Mouse (Mus musculus): Measurements from ENCODE around the gene Trpc1. TPM values are rescaled to one million over a fixed set of nuclear protein-coding genes. Genes with fewer than 3 reads are reported as not detected.

Trpc1 gene
- polyA plus RNA-seq, 1 experiment from 2014 or later, result 1.2 TPM

DNA sequence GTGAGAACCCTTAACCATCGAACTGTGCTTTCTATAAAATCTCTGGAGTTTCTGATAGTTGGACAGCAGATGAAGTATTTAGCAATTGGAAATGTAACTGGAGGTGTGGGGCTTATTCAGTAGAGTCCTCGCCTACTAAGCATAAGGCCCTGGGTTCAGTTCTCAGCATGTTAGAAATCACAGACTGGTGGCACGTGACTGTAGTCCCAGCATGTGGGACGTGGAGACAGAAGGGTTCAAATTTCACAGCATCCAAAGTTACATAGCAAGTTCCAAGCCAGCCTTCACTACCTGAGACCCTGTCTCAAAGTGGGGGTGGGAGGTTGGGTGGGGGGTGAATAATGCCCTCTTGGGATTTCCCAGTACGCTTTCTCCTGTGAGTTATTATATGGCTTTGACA, 81.9 kb downstream of the Trpc1 start:
- no peaks in the 10 kb centered on the region for H3K9me3 ChIP-seq (ENCODE audit: control insufficient read depth, low read length)
- no peak overlapping the region for H3K4me2 ChIP-seq (replicated peaks; ENCODE audit: low read depth)
- no peak for TF ChIP-seq CTCF (IDR thresholded peaks at IDR 0.05; ENCODE audit: low read depth)
- no peak for DNase-seq (ENCODE audit: low spot score)
- WGBS, result 64% methylated on average over 5 of the region's 5 CpGs
- no peaks in the 10 kb centered on the region for H3K36me3 ChIP-seq (ENCODE audit: control insufficient read depth, insufficient read depth, low read length)
- no peak overlapping the region for H3K27ac ChIP-seq (replicated peaks)
- no peak overlapping the region for H3K4me3 ChIP-seq (ENCODE audit: low read depth, low read length)
- no peaks in the 10 kb centered on the region for H3K27me3 ChIP-seq (ENCODE audit: control insufficient read depth, insufficient read depth, low read length)
- no peak for ATAC-seq (ENCODE audit: low FRiP score, low TSS enrichment)
- H3K9ac ChIP-seq (ENCODE audit: low read length), result no peak overlapping the region
- H3K4me1 ChIP-seq (replicated peaks; ENCODE audit: control insufficient read depth, insufficient read depth), result no peaks in the 10 kb centered on the region

DNA sequence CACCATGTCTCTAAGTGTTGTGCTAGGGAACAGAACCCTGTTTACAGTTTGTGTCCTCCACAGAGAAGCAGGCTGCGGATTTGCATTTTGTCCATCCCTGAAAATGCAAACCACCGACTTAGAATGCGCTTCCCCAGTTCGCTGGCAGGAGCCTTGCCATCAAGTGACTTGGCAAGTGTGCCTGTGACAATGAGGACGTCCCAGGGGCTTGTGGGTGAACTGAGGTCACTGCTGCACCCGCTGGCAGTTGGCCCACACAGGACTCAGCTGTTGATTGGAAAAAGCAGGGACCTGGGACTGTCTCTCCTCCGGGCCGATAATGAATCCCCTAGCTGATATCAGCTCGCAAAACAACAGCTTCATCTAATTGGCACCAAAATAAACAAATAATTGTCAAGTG, 82.3 kb downstream of the Trpc1 start:
- Histone ChIP-seq H3K36me3 (ENCODE audit: control insufficient read depth, insufficient read depth, low read length) (no peaks in the 10 kb centered on the region), H3K9me3 (ENCODE audit: control insufficient read depth, low read length) (no peaks in the 10 kb centered on the region), H3K4me1 (replicated peaks; ENCODE audit: control insufficient read depth, insufficient read depth) (no peaks in the 10 kb centered on the region), H3K9ac (ENCODE audit: low read length) (no peak overlapping the region), H3K4me2 (replicated peaks; ENCODE audit: low read depth) (no peak overlapping the region), H3K27me3 (ENCODE audit: control insufficient read depth, insufficient read depth, low read length) (no peaks in the 10 kb centered on the region), H3K27ac (replicated peaks) (no peak overlapping the region), H3K4me3 (ENCODE audit: low read depth, low read length) (no peak overlapping the region)
- WGBS, result 57% methylated on average over 9 of the region's 9 CpGs
- DNase-seq (ENCODE audit: low spot score), result no peak
- TF ChIP-seq CTCF (IDR thresholded peaks at IDR 0.05; ENCODE audit: low read depth), result no peak
- TF ChIP-seq EP300 (optimal IDR thresholded peaks at IDR 0.05), result no peak
- no peak for ATAC-seq (ENCODE audit: low FRiP score, low TSS enrichment)

DNA sequence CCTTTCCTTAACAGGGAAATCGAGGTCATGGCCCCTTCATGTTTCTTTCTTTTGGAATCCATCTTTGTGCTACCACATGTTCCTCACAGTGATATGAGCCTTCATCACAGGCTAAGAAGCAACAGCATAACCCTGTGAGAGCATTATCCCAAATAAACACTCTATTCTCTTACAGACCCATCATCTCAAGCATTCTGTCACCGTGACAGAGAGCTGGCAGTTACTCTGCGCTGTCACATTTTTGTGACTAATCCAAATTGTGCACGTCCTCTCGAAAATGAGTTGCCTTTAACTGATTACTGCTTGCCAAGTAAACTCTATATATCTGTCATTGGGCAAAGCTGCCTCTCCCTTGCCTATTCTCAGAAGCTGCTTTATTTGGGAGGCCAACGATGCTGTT, 84.3 kb downstream of the Trpc1 start:
- no peak for ATAC-seq (ENCODE audit: low FRiP score, low TSS enrichment)
- WGBS, result 78% methylated on average over 6 of the region's 6 CpGs
- no peaks in the 10 kb centered on the region for H3K9me3 ChIP-seq (ENCODE audit: control insufficient read depth, low read length)
- TF ChIP-seq CTCF (IDR thresholded peaks at IDR 0.05; ENCODE audit: low read depth) (no peak), EP300 (optimal IDR thresholded peaks at IDR 0.05) (no peak)
- DNase-seq (ENCODE audit: low spot score), result no peak
- no peaks in the 10 kb centered on the region for H3K4me1 ChIP-seq (replicated peaks; ENCODE audit: control insufficient read depth, insufficient read depth)
- no peaks in the 10 kb centered on the region for H3K27me3 ChIP-seq (ENCODE audit: control insufficient read depth, insufficient read depth, low read length)
- no peak overlapping the region for H3K4me2 ChIP-seq (replicated peaks; ENCODE audit: low read depth)
- no peak overlapping the region for H3K4me3 ChIP-seq (ENCODE audit: low read depth, low read length)
- H3K9ac ChIP-seq (ENCODE audit: low read length), result no peak overlapping the region
- no peak overlapping the region for H3K27ac ChIP-seq (replicated peaks)
- no peaks in the 10 kb centered on the region for H3K36me3 ChIP-seq (ENCODE audit: control insufficient read depth, insufficient read depth, low read length)

DNA sequence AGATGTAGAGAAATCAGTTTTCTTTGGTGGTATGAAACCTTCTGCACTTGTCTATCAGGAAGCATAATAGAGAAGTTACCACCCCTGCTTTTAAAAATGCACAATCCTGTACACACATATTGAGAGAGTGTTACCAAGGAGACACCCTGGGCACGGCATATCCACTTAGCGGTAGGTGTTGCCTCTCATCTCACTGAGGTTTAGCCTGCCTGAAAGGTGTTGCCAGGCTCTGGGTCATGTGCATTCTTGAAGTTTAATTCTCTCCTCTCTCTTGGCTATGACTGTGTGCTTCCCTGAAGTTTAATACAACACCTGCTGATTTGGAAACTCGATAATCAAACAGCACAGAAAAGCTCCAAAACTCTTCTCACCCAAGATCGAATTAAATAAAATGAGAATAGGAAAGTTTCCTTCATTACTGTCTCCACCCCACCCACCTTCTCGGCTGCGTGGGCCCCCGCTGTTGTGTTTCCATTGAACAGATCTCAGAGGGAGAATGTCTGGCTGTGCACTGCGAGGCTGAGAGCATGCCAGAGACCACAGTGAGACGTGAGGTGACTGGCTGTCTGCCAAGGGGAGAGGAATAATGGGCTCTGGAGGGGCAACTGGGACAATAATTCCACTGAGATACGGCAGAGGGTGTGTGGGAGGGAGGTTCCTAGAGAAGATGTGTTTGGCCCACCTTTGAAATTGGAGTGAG, 85.7 kb downstream of the Trpc1 start:
- DNase-seq (ENCODE audit: low spot score) (no peak), ATAC-seq (ENCODE audit: low FRiP score, low TSS enrichment) (no peak)
- no peaks in the 10 kb centered on the region for H3K4me1 ChIP-seq (replicated peaks; ENCODE audit: control insufficient read depth, insufficient read depth)
- no peaks in the 10 kb centered on the region for H3K36me3 ChIP-seq (ENCODE audit: control insufficient read depth, insufficient read depth, low read length)
- H3K4me2 ChIP-seq (replicated peaks; ENCODE audit: low read depth), result no peak overlapping the region
- TF ChIP-seq EP300 (optimal IDR thresholded peaks at IDR 0.05), result no peak
- TF ChIP-seq CTCF (IDR thresholded peaks at IDR 0.05; ENCODE audit: low read depth), result no peak
- no peak overlapping the region for H3K9ac ChIP-seq (ENCODE audit: low read length)
- 40% methylated on average over 10 of the region's 10 CpGs for WGBS
- no peaks in the 10 kb centered on the region for H3K27me3 ChIP-seq (ENCODE audit: control insufficient read depth, insufficient read depth, low read length)
- H3K9me3 ChIP-seq (ENCODE audit: control insufficient read depth, low read length), result no peaks in the 10 kb centered on the region
- H3K27ac ChIP-seq (replicated peaks), result no peak overlapping the region
- H3K4me3 ChIP-seq (ENCODE audit: low read depth, low read length), result no peak overlapping the region

DNA sequence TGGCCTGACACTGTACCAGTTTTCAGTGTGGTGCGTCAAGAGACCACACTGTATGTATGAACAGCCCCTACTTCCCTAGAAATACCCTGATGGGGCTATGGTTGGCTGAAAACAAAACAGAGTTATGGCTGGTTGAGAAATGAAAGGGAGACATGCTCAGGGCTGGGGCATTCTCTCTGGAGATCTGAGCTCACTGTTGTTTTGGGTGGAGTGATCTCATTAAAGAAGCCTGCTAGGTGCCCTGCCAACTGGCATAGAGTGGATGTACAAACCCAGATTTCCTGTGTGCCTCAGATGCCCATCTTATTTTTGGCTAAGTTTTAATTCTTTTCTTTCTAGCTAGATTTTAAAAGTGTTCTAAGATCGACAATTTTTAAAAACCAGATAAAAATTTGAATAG, 92.2 kb downstream of the Trpc1 start:
- Histone ChIP-seq H3K4me1 (replicated peaks; ENCODE audit: control insufficient read depth, insufficient read depth) (no peaks in the 10 kb centered on the region), H3K4me2 (replicated peaks; ENCODE audit: low read depth) (no peak overlapping the region), H3K9ac (ENCODE audit: low read length) (no peak overlapping the region), H3K9me3 (ENCODE audit: control insufficient read depth, low read length) (no peaks in the 10 kb centered on the region), H3K36me3 (ENCODE audit: control insufficient read depth, insufficient read depth, low read length) (no peaks in the 10 kb centered on the region), H3K4me3 (ENCODE audit: low read depth, low read length) (no peak overlapping the region), H3K27ac (replicated peaks) (no peak overlapping the region), H3K27me3 (ENCODE audit: control insufficient read depth, insufficient read depth, low read length) (no peaks in the 10 kb centered on the region)
- TF ChIP-seq EP300 (optimal IDR thresholded peaks at IDR 0.05), result no peak
- TF ChIP-seq CTCF (IDR thresholded peaks at IDR 0.05; ENCODE audit: low read depth), result no peak
- ATAC-seq (ENCODE audit: low FRiP score, low TSS enrichment) (no peak), DNase-seq (ENCODE audit: low spot score) (no peak)
- WGBS, result 70% methylated on average over 2 of the region's 2 CpGs

Other genes starting within 250 kb of the Trpc1 start
- 67.9 and 75.2 TPM in 2 replicates for gene U2surp, start 238.4 kb downstream of the Trpc1 start, polyA plus RNA-seq (2015; fragmentation: Nextera tagmentation; extraction: Ambion mirVana)
- 0.11 and 0.18 TPM in 2 replicates for gene Paqr9, start 190.7 kb downstream of the Trpc1 start, polyA plus RNA-seq (2015; fragmentation: Nextera tagmentation; extraction: Ambion mirVana)
- gene Pcolce2, start 112.8 kb downstream of the Trpc1 start, polyA plus RNA-seq (2015; fragmentation: Nextera tagmentation; extraction: Ambion mirVana), result 0.18 and 0.21 TPM in 2 replicates
- 44.4 and 45.6 TPM in 2 replicates for gene Pls1, start 94.9 kb upstream of the Trpc1 start, polyA plus RNA-seq (2015; fragmentation: Nextera tagmentation; extraction: Ambion mirVana)
- gene Atr, start 107.2 kb upstream of the Trpc1 start, polyA plus RNA-seq (2015; fragmentation: Nextera tagmentation; extraction: Ambion mirVana), result 4.4 and 4.6 TPM in 2 replicates
- gene Xrn1, start 204.4 kb upstream of the Trpc1 start, polyA plus RNA-seq (2015; fragmentation: Nextera tagmentation; extraction: Ambion mirVana), result 5.4 and 7.6 TPM in 2 replicates